Mouse (Mus musculus) stomach, embryonic 16.5 days (tissue): ENCODE results near the gene Gm4871. TPM values are rescaled to one million over a fixed set of nuclear protein-coding genes. Genes with fewer than 3 reads are reported as not detected.
"Not testable (repeated sequence)": the region's sequence is repeated elsewhere in the genome, so short reads cannot be mapped to it uniquely, and the experiment has no call there.

Experiments used
- ATAC-seq: fragments of 200-750 bp; cut with Nextera tagmentation; 2 replicates; pipeline ENCODE4 v1.8.0; 2017; ENCODE audit warnings: moderate number of reproducible peaks, moderate TSS enrichment; ENCODE audit not compliant: insufficient read depth, low FRiP score
- H3K27ac ChIP-seq: fragments of 300-500 bp; sonication (generic); 2 replicates; pipeline ENCODE4 v1.5.1; 2014; ENCODE audit warnings: low read length
- H3K27me3 ChIP-seq: fragments of 300-500 bp; sonication (generic); 2 replicates; pipeline ENCODE4 v1.6.1; 2014; ENCODE audit warnings: low read length, control low read depth, mixed read lengths; ENCODE audit not compliant: control insufficient read depth, insufficient read depth
- H3K36me3 ChIP-seq: fragments of 300-500 bp; sonication (generic); 2 replicates; pipeline ENCODE4 v1.6.1; 2014; ENCODE audit warnings: low read length; ENCODE audit not compliant: control insufficient read depth, insufficient read depth
- H3K4me1 ChIP-seq: fragments of 300-500 bp; sonication (generic); 2 replicates; pipeline ENCODE4 v1.6.1; 2014; ENCODE audit warnings: low read length, control low read depth, mixed read lengths; ENCODE audit not compliant: control insufficient read depth, insufficient read depth
- H3K4me2 ChIP-seq: fragments of 300-500 bp; sonication (generic); 2 replicates; pipeline ENCODE4 v1.6.1; 2014; ENCODE audit warnings: low read depth, low read length, mixed read lengths
- H3K4me3 ChIP-seq: fragments of 300-500 bp; sonication (generic); replicated peaks from 2 replicates; pipeline ENCODE4 v1.5.1; 2014; ENCODE audit warnings: mild to moderate bottlenecking, low read length
- H3K9ac ChIP-seq: fragments of 300-500 bp; sonication (generic); 2 replicates; pipeline ENCODE4 v1.6.1; 2014; ENCODE audit warnings: low read length
- H3K9me3 ChIP-seq: fragments of 300-500 bp; sonication (generic); replicated peaks from 2 replicates; pipeline ENCODE4 v1.6.1; 2016; ENCODE audit warnings: low read length, control low read depth; ENCODE audit not compliant: control insufficient read depth
- WGBS: fragments of 180-500 bp; shearing (Covaris S2); extraction: QIAGEN DNeasy Blood & Tissue Kit; methylation state at CpG from one replicate; pipeline ENCODE4 v1.1.7; 2014; 5-methylcytosine and 5-hydroxymethylcytosine counted together
- polyA plus RNA-seq: library from polyadenylated mRNA; unstranded; fragments of >200 nt; fragmentation: Nextera tagmentation; extraction: Ambion mirVana; gene quantifications from 2 replicates; pipeline ENCODE4 v1.2.1, GENCODE M21; 2015

Gm4871 gene
- polyA plus RNA-seq, 1 experiment from 2014 or later, result not detected

DNA sequence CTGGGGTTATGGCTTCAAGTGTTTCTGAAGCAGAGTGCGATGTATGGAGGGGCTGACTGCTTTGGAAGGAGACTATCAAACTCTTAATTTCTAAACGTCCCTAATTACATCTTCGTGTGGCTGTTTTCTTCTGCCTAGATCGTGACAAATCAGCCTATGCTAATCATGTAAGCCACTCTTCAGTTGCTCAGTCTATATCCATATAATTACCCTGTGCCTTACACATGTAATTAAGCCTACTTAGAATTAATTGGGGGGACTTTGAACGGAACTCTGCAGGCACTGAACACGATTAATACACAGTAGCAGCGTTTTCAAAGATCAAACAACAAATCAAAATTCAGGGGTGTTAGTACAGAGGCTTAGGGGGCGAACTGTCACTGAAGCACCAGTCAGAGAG is 25.4 kb upstream of the Gm4871 start:
- Histone ChIP-seq H3K27me3 (no peaks in the 10 kb centered on the region), H3K36me3 (no peaks in the 10 kb centered on the region), H3K4me3 (no peak overlapping the region), H3K9me3 (no peaks in the 10 kb centered on the region), H3K9ac (no peak overlapping the region), H3K27ac (no peak overlapping the region), H3K4me2 (no peak overlapping the region), H3K4me1 (no peaks in the 10 kb centered on the region)
- ATAC-seq, result no peak
- 87% methylated on average over 8 of the region's 8 CpGs for WGBS

GRCm38 (mm10) chr5:145054187-145054586 is 21.6 kb upstream of the Gm4871 start:
- not testable (repeated sequence) for H3K27ac ChIP-seq, H3K4me1 ChIP-seq, H3K36me3 ChIP-seq, H3K9me3 ChIP-seq, ATAC-seq, H3K9ac ChIP-seq, H3K27me3 ChIP-seq, H3K4me2 ChIP-seq, H3K4me3 ChIP-seq
- WGBS, result 53% methylated on average over 3 of the region's 3 CpGs

GRCm38 (mm10) chr5:145042690-145043089 is 10.1 kb upstream of the Gm4871 start, which contains the start of gene 1700018F24Rik:
Gene 1700018F24Rik, plus strand, starts transcription at chr5:145042990.
- H3K4me3 ChIP-seq, H3K9me3 ChIP-seq, H3K27me3 ChIP-seq, H3K4me1 ChIP-seq, H3K9ac ChIP-seq, H3K27ac ChIP-seq, H3K36me3 ChIP-seq, ATAC-seq, H3K4me2 ChIP-seq: not testable (repeated sequence)
- 63% methylated on average over 3 of the region's 3 CpGs for WGBS

DNA sequence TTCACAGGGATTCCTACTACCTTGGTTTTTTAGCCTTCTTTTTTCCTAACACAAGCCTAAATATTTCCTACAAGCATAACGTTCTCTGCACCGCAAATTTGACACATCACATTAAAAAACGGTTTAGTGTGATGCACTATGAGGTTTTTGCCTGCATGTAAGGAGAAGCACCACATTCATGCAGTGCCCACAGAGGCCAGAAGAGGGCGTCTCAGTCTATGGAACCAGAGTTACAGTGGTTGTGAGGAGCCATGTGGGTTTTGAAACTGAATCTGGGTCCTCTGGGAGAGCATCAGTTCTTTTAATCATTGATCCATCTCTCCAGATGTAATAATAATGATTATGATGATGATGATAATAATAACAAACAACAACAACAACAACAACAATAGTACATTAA is 9.1 kb upstream of the Gm4871 start:
- H3K9me3 ChIP-seq, result no peaks in the 10 kb centered on the region
- no peaks in the 10 kb centered on the region for H3K36me3 ChIP-seq
- H3K9ac ChIP-seq, result no peak overlapping the region
- no peak for ATAC-seq
- H3K4me3 ChIP-seq, result no peak overlapping the region
- H3K27ac ChIP-seq, result no peak overlapping the region
- H3K27me3 ChIP-seq, result no peaks in the 10 kb centered on the region
- H3K4me1 ChIP-seq, result no peaks in the 10 kb centered on the region
- 41% methylated on average over 4 of the region's 4 CpGs for WGBS
- no peak overlapping the region for H3K4me2 ChIP-seq

DNA sequence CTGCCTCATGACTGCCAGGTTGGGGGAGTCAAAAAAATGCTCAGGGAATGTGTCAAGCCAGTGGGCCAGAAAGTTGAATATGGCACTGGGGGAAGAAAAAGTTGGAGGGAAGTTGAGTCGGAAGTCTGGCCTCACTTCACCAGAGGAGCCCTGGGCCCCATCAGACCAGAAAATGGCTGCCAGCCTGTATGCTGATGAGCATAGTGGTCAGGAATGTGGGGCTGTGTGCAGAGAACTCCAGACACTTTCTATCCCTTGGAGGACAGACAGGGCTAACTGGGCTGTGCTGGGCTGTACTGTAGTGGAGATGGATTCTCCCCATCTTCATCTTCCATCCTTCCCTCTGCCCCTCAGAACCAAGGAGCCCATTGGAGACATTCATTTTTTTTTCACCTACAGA is 2.1 kb downstream of the Gm4871 start:
- 79% methylated on average over 1 of the region's 1 CpGs for WGBS
- not testable (repeated sequence) for H3K4me1 ChIP-seq, H3K9me3 ChIP-seq

GRCm38 (mm10) chr5:145020712-145021111 is 11.8 kb downstream of the Gm4871 start:
- ATAC-seq, H3K9ac ChIP-seq, H3K4me1 ChIP-seq, H3K4me3 ChIP-seq, H3K36me3 ChIP-seq, H3K9me3 ChIP-seq, H3K27me3 ChIP-seq, H3K27ac ChIP-seq, H3K4me2 ChIP-seq: not testable (repeated sequence)
- WGBS, result 33% methylated on average over 1 of the region's 1 CpGs

More for the DNA sequence above, 2.1 kb downstream of the Gm4871 start:
- H3K4me2 ChIP-seq, H3K4me3 ChIP-seq, H3K27ac ChIP-seq, H3K27me3 ChIP-seq, ATAC-seq, H3K9ac ChIP-seq, H3K36me3 ChIP-seq: not testable (repeated sequence)

GRCm38 (mm10) chr5:145020254-145020653 is 12.3 kb downstream of the Gm4871 start:
- not testable (repeated sequence) for H3K36me3 ChIP-seq, H3K4me2 ChIP-seq, H3K27ac ChIP-seq, ATAC-seq, H3K9me3 ChIP-seq, H3K9ac ChIP-seq, H3K4me3 ChIP-seq, H3K27me3 ChIP-seq, H3K4me1 ChIP-seq
- WGBS, result 33% methylated on average over 1 of the region's 1 CpGs

DNA sequence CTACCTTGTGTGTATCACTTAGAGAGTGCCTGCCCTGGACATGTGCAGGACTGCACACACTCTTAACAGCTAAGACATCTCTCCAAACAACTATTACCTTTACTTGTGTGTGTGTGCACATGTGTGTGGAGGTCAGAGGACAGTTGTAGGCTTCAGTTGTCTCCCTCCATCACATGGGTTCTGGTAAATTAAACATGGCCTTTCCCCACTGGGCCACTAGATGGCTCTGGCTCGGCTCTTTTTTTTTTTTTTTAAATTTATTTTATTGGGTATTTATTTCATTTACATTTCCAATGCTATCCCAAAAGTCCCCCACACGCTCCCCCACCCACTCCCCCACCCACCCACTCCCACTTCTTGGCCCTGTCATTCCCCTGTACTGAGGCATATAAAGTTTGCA is 15.8 kb downstream of the Gm4871 start:
- H3K27me3 ChIP-seq, H3K9me3 ChIP-seq, ATAC-seq, H3K4me1 ChIP-seq, H3K9ac ChIP-seq, H3K4me3 ChIP-seq, H3K4me2 ChIP-seq, H3K27ac ChIP-seq, H3K36me3 ChIP-seq: not testable (repeated sequence)
- WGBS, result 29% methylated on average over 1 of the region's 2 CpGs

- no peaks in the 10 kb centered on the region for H3K27me3 ChIP-seq
- no peaks in the 10 kb centered on the region for H3K36me3 ChIP-seq
- H3K4me3 ChIP-seq, result no peak overlapping the region
- WGBS, result 90% methylated on average over 1 of the region's 1 CpGs
- H3K4me1 ChIP-seq, result no peaks in the 10 kb centered on the region
- no peak overlapping the region for H3K27ac ChIP-seq
- H3K4me2 ChIP-seq, result no peak overlapping the region
- no peak overlapping the region for H3K9ac ChIP-seq
- no peak for ATAC-seq
- H3K9me3 ChIP-seq, result no peaks in the 10 kb centered on the region
These were observed 18.3 kb downstream of the Gm4871 start for GRCm38 (mm10) chr5:145014278-145014677.
